Mouse (Mus musculus) forebrain, embryonic 14.5 days (tissue): Measurements from ENCODE around the gene Supt3. TPM values are rescaled to one million over a fixed set of nuclear protein-coding genes. Genes with fewer than 3 reads are reported as not detected.
A peak's percentile ranks its signal among the peaks of the same experiment; 100 is the strongest.

Source experiments
- ATAC-seq: fragments of 200-750 bp; cut with Nextera tagmentation; 2 replicates; pipeline ENCODE4 v1.8.0; 2017; ENCODE audit warnings: mild to moderate bottlenecking, moderate library complexity
- DNase-seq: peaks from one replicate; pipeline ENCODE4 v3.0.0-alpha.2; 2015; ENCODE audit warnings: low spot score
- H3K27ac ChIP-seq: fragments of 300-500 bp; sonication (generic); 2 replicates; pipeline ENCODE4 v1.5.1; 2014; ENCODE audit warnings: low read depth, mild to moderate bottlenecking, control low read depth, low read length, moderate library complexity
- H3K27me3 ChIP-seq: fragments of 300-500 bp; sonication (generic); replicated peaks from 2 replicates; pipeline ENCODE4 v1.6.1; 2014; ENCODE audit warnings: low read length, control low read depth, mixed read lengths; ENCODE audit not compliant: control insufficient read depth, insufficient read depth
- H3K36me3 ChIP-seq: fragments of 300-500 bp; sonication (generic); 2 replicates; pipeline ENCODE4 v1.6.1; 2014; ENCODE audit warnings: low read length, control low read depth; ENCODE audit not compliant: control insufficient read depth, insufficient read depth
- H3K4me1 ChIP-seq: fragments of 300-500 bp; sonication (generic); 2 replicates; pipeline ENCODE4 v1.6.1; 2014; ENCODE audit warnings: antibody characterized with exemption, low read length, control low read depth; ENCODE audit not compliant: control insufficient read depth, insufficient read depth
- H3K4me2 ChIP-seq: fragments of 300-500 bp; sonication (generic); 2 replicates; pipeline ENCODE4 v1.6.1; 2014; ENCODE audit warnings: mild to moderate bottlenecking, control low read depth, low read length
- H3K4me3 ChIP-seq: fragments of 300-500 bp; sonication (generic); 2 replicates; pipeline ENCODE4 v1.5.1; 2014; ENCODE audit warnings: low read depth, low read length, control low read depth
- H3K9ac ChIP-seq: fragments of 300-500 bp; sonication (generic); 2 replicates; pipeline ENCODE4 v1.6.1; 2014; ENCODE audit warnings: mild to moderate bottlenecking, low read length, control low read depth, moderate library complexity
- H3K9me3 ChIP-seq: fragments of 300-500 bp; sonication (generic); replicated peaks from 2 replicates; pipeline ENCODE4 v1.6.1; 2016; ENCODE audit warnings: low read length, control low read depth, mixed read lengths; ENCODE audit not compliant: control insufficient read depth
- WGBS: fragments of 180-500 bp; shearing (Covaris S2); extraction: QIAGEN DNeasy Blood & Tissue Kit; methylation state at CpG from one replicate; pipeline ENCODE4 v1.1.7; 2014; 5-methylcytosine and 5-hydroxymethylcytosine counted together
- polyA plus RNA-seq: library from polyadenylated mRNA; unstranded; fragments of >200 nt; fragmentation: Nextera tagmentation; extraction: Ambion mirVana; gene quantifications from 2 replicates; pipeline ENCODE4 v1.2.1, GENCODE M21; 2014

Gene Supt3
- polyA plus RNA-seq, 1 experiment from 2014 or later = 19.0 TPM

GRCm38 (mm10) chr17:45046583-45046982, 269.6 kb downstream of the Supt3 start:
- Histone ChIP-seq H3K9ac (no peak overlapping the region), H3K36me3 (no peaks in the 10 kb centered on the region), H3K4me2 (no peak overlapping the region), H3K27ac (no peak overlapping the region), H3K9me3 (no peaks in the 10 kb centered on the region), H3K4me1 (no peaks in the 10 kb centered on the region), H3K4me3 (no peak overlapping the region), H3K27me3 (no peaks in the 10 kb centered on the region)
- no peak for ATAC-seq
- DNase-seq = no peak
- 94% methylated on average over 3 of the region's 3 CpGs for WGBS

GRCm38 (mm10) chr17:45047236-45047635, 270.3 kb downstream of the Supt3 start:
- H3K9ac ChIP-seq = no peak overlapping the region
- H3K4me1 ChIP-seq = no peaks in the 10 kb centered on the region
- no peak overlapping the region for H3K4me3 ChIP-seq
- no peak for DNase-seq
- H3K27me3 ChIP-seq = no peaks in the 10 kb centered on the region
- H3K36me3 ChIP-seq = no peaks in the 10 kb centered on the region
- no peak for ATAC-seq
- H3K9me3 ChIP-seq = no peaks in the 10 kb centered on the region
- H3K4me2 ChIP-seq = no peak overlapping the region
- WGBS = 87% methylated on average over 6 of the region's 6 CpGs
- no peak overlapping the region for H3K27ac ChIP-seq

- ATAC-seq (no peak), DNase-seq (no peak)
- no peaks in the 10 kb centered on the region for H3K27me3 ChIP-seq
- H3K4me2 ChIP-seq = no peak overlapping the region
- WGBS = 91% methylated on average over 3 of the region's 3 CpGs
- H3K4me3 ChIP-seq = no peak overlapping the region
- no peak overlapping the region for H3K9ac ChIP-seq
- no peaks in the 10 kb centered on the region for H3K36me3 ChIP-seq
- H3K9me3 ChIP-seq = no peaks in the 10 kb centered on the region
- H3K4me1 ChIP-seq = no peaks in the 10 kb centered on the region
- no peak overlapping the region for H3K27ac ChIP-seq
These were observed 275.0 kb downstream of the Supt3 start for GRCm38 (mm10) chr17:45051971-45052370.

GRCm38 (mm10) chr17:45053371-45053770, 276.4 kb downstream of the Supt3 start:
- ATAC-seq (no peak), DNase-seq (no peak)
- 93% methylated on average over 3 of the region's 3 CpGs for WGBS
- Histone ChIP-seq H3K4me3 (no peak overlapping the region), H3K4me2 (no peak overlapping the region), H3K9me3 (no peaks in the 10 kb centered on the region), H3K4me1 (no peaks in the 10 kb centered on the region), H3K27me3 (no peaks in the 10 kb centered on the region), H3K9ac (no peak overlapping the region), H3K27ac (no peak overlapping the region), H3K36me3 (no peaks in the 10 kb centered on the region)

- H3K9me3 ChIP-seq = no peaks in the 10 kb centered on the region
- ATAC-seq (no peak), DNase-seq (no peak)
- no peak overlapping the region for H3K4me3 ChIP-seq
- 82% methylated on average over 4 of the region's 4 CpGs for WGBS
- no peak overlapping the region for H3K4me2 ChIP-seq
- no peak overlapping the region for H3K27ac ChIP-seq
- H3K9ac ChIP-seq = no peak overlapping the region
- H3K27me3 ChIP-seq = no peaks in the 10 kb centered on the region
- no peaks in the 10 kb centered on the region for H3K4me1 ChIP-seq
- no peaks in the 10 kb centered on the region for H3K36me3 ChIP-seq
These were observed 277.6 kb downstream of the Supt3 start for GRCm38 (mm10) chr17:45054526-45054925.

- H3K9me3 ChIP-seq = no peaks in the 10 kb centered on the region
- H3K27ac ChIP-seq = no peak overlapping the region
- no peaks in the 10 kb centered on the region for H3K4me1 ChIP-seq
- ATAC-seq (no peak), DNase-seq (no peak)
- no peaks in the 10 kb centered on the region for H3K36me3 ChIP-seq
- no peak overlapping the region for H3K9ac ChIP-seq
- H3K27me3 ChIP-seq = no peaks in the 10 kb centered on the region
- H3K4me3 ChIP-seq = no peak overlapping the region
- H3K4me2 ChIP-seq = no peak overlapping the region
- WGBS = 92% methylated on average over 2 of the region's 2 CpGs
These were observed 279.9 kb downstream of the Supt3 start for GRCm38 (mm10) chr17:45056894-45057293.

GRCm38 (mm10) chr17:45057780-45058179, 280.8 kb downstream of the Supt3 start:
- Histone ChIP-seq H3K4me2 (no peak overlapping the region), H3K4me1 (no peaks in the 10 kb centered on the region), H3K27me3 (no peaks in the 10 kb centered on the region), H3K27ac (no peak overlapping the region), H3K4me3 (no peak overlapping the region), H3K36me3 (no peaks in the 10 kb centered on the region), H3K9me3 (no peaks in the 10 kb centered on the region), H3K9ac (no peak overlapping the region)
- WGBS = 84% methylated on average over 6 of the region's 6 CpGs
- ATAC-seq (no peak), DNase-seq (no peak)

- H3K9me3 ChIP-seq = no peaks in the 10 kb centered on the region
- ATAC-seq (peak; percentile 63; the same call in 1 of the 2 replicates), DNase-seq (peak; percentile 37)
- WGBS = 47% methylated on average over 6 of the region's 6 CpGs
- no peaks in the 10 kb centered on the region for H3K4me1 ChIP-seq
- H3K27me3 ChIP-seq = no peaks in the 10 kb centered on the region
- no peak overlapping the region for H3K9ac ChIP-seq
- H3K4me3 ChIP-seq = no peak overlapping the region
- H3K4me2 ChIP-seq = no peak overlapping the region
- no peaks in the 10 kb centered on the region for H3K36me3 ChIP-seq
- H3K27ac ChIP-seq = no peak overlapping the region
These were observed 281.8 kb downstream of the Supt3 start for GRCm38 (mm10) chr17:45058566-45059363.

GRCm38 (mm10) chr17:45063776-45064175, 286.8 kb downstream of the Supt3 start:
- Histone ChIP-seq H3K27me3 (no peaks in the 10 kb centered on the region), H3K9me3 (no peaks in the 10 kb centered on the region), H3K4me3 (no peak overlapping the region), H3K9ac (no peak overlapping the region), H3K4me2 (no peak overlapping the region), H3K4me1 (no peaks in the 10 kb centered on the region), H3K27ac (no peak overlapping the region), H3K36me3 (no peaks in the 10 kb centered on the region)
- DNase-seq (peak; percentile 30), ATAC-seq (no peak)
- WGBS = 72% methylated on average over 5 of the region's 5 CpGs
